Mouse (Mus musculus) adrenal gland, postnatal 25 days (tissue): ENCODE measurements around the gene Ndufb3. TPM values are rescaled to one million over a fixed set of nuclear protein-coding genes. Genes with fewer than 3 reads are reported as not detected.
A peak's percentile ranks its signal among the peaks of the same experiment; 100 is the strongest.
"Not testable (repeated sequence)": the region's sequence is repeated elsewhere in the genome, so short reads cannot be mapped to it uniquely, and the experiment has no call there.

Source experiments
- DNase-seq: peaks from one replicate; pipeline ENCODE4 v3.0.0; 2021; ENCODE audit warnings: mixed read lengths
- long read RNA-seq: library from polyadenylated mRNA; stranded (forward); transcript quantifications from one replicate; pipeline ENCODE4 v2.0.0, GENCODE M21; 2021
- total RNA-seq: library from RNA; stranded (reverse); gene quantifications from 2 replicates; pipeline ENCODE4 v1.2.3, GENCODE M21; 2021

Ndufb3 gene
- 123 and 131 TPM in 2 replicates for total RNA-seq
- long read RNA-seq, transcript Ndufb3-201 (3 exons, 763 nt) = major isoform, 81 of 242 reads
- long read RNA-seq, partial matches to known transcripts = 159 of 242 reads
- long read RNA-seq, other reads (novel, unspliced or antisense) = 2 of 242 reads

GRCm38 (mm10) chr1:58586171-58586997, at the start of gene Ndufb3, which contains the start of gene Fam126b:
Ndufb3 (plus strand) TSS chr1:58586384.
Fam126b (minus strand) TSS chr1:58586323.
- peak; percentile 86 for DNase-seq

- DNase-seq = no peak
Measured at GRCm38 (mm10) chr1:58541386-58541785, 44.8 kb upstream of the Ndufb3 start.

- not testable (repeated sequence) for DNase-seq
Measured at GRCm38 (mm10) chr1:58560370-58560769, 25.8 kb upstream of the Ndufb3 start.

GRCm38 (mm10) chr1:58562455-58562854, 23.7 kb upstream of the Ndufb3 start:
- DNase-seq = peak; percentile 47

- no peak for DNase-seq
Measured at GRCm38 (mm10) chr1:58564981-58565380, 21.2 kb upstream of the Ndufb3 start.

- DNase-seq = no peak
Measured at GRCm38 (mm10) chr1:58566621-58567020, 19.6 kb upstream of the Ndufb3 start.

GRCm38 (mm10) chr1:58568456-58569130, 17.6 kb upstream of the Ndufb3 start:
- no peak for DNase-seq

GRCm38 (mm10) chr1:58570437-58570836, 15.7 kb upstream of the Ndufb3 start:
- DNase-seq = no peak

- peak; percentile 11 for DNase-seq
Measured at GRCm38 (mm10) chr1:58579179-58579578, 7.0 kb upstream of the Ndufb3 start.

GRCm38 (mm10) chr1:58582611-58583010, 3.6 kb upstream of the Ndufb3 start:
- no peak for DNase-seq

GRCm38 (mm10) chr1:58584271-58584670, 1.9 kb upstream of the Ndufb3 start:
- DNase-seq = no peak

- DNase-seq = no peak
Measured at GRCm38 (mm10) chr1:58585373-58586170, 612 bp upstream of the Ndufb3 start.

- no peak for DNase-seq
Measured at GRCm38 (mm10) chr1:58587491-58587890, 1.3 kb downstream of the Ndufb3 start.

- DNase-seq = no peak
Measured at GRCm38 (mm10) chr1:58602681-58603080, 16.5 kb downstream of the Ndufb3 start.

GRCm38 (mm10) chr1:58603738-58604137, 17.6 kb downstream of the Ndufb3 start:
- DNase-seq = no peak

- DNase-seq = not testable (repeated sequence)
Measured at GRCm38 (mm10) chr1:58609591-58609990, 23.4 kb downstream of the Ndufb3 start.

GRCm38 (mm10) chr1:58610166-58610565, 24.0 kb downstream of the Ndufb3 start:
- no peak for DNase-seq

- DNase-seq = no peak
Measured at GRCm38 (mm10) chr1:58610611-58611010, 24.4 kb downstream of the Ndufb3 start.

- DNase-seq = no peak
Measured at GRCm38 (mm10) chr1:58613786-58614185, 27.6 kb downstream of the Ndufb3 start.

GRCm38 (mm10) chr1:58614424-58614823, 28.2 kb downstream of the Ndufb3 start:
- DNase-seq = no peak

- DNase-seq = no peak
Measured at GRCm38 (mm10) chr1:58615146-58615545, 29.0 kb downstream of the Ndufb3 start.

GRCm38 (mm10) chr1:58616176-58616575, 30.0 kb downstream of the Ndufb3 start:
- no peak for DNase-seq
